Mouse (Mus musculus) activated CD4-positive, CD25-positive, alpha-beta regulatory T cell, adult 4 months (primary cell): ENCODE results near the gene Ehbp1l1. TPM values are rescaled to one million over a fixed set of nuclear protein-coding genes. Genes with fewer than 3 reads are reported as not detected.

Experiments used
- ATAC-seq: one replicate; pipeline ENCODE4 v1.8.0; 2017
- polyA plus RNA-seq, 2 experiments: library from polyadenylated mRNA; unstranded; fragments of 100-300 nt; shearing (Covaris generic); gene quantifications; one replicate each; pipeline ENCODE4 v1.2.1; 2017

The Ehbp1l1 gene
- polyA plus RNA-seq, 2 experiments from 2014 or later, result 16.5 to 26.4 TPM

GRCm38 (mm10) chr19:5731264-5731978 lies 5.3 kb upstream of the Ehbp1l1 start:
- ATAC-seq, result no peak

DNA sequence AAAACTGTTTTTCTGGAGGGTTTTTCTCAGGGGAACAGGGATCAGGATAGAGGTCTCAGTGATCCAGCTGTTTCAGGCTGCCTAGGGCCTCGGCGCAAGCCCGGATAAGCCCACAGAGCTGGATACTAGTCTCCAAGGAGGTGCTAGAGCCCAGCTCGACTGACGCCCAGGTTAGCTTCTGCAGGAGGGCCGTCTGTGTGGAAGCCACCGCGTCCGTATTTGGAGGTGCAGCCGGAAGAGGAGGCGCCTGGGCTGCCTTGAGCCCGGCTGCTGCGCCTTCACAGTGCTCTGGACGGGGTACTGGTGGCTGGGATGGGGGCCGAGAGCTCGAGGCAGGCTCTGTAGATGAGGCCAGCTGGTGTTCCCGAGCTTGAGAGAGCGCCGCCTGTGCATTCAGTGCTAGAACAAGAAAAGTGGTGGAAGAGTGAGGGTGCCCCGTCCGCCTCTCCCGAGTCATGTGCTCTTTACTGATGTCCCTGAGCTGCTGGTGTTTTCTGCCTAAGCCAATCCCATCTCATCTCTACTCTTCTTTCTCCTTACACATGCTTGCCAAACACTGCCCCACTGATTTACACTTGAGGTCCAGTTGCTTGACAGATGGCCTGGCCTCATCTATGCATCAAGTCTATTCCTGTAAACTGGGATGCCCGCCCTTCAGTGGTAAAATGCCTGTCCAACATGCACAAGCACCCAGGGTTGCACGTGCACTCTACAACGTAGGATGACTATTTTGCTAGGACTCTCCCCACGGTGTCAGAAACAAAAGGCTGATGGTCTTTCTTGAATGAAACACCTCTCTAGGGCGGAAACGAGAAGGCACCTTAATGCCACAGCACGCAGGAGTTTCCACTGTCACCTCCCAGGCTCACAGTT lies 4.4 kb upstream of the Ehbp1l1 start:
- ATAC-seq, result no peak

GRCm38 (mm10) chr19:5729444-5729815 lies 3.3 kb upstream of the Ehbp1l1 start, which contains the start of gene Fam89b:
Fam89b (minus strand) TSS chr19:5729653.
- ATAC-seq, result peak; percentile 30

DNA sequence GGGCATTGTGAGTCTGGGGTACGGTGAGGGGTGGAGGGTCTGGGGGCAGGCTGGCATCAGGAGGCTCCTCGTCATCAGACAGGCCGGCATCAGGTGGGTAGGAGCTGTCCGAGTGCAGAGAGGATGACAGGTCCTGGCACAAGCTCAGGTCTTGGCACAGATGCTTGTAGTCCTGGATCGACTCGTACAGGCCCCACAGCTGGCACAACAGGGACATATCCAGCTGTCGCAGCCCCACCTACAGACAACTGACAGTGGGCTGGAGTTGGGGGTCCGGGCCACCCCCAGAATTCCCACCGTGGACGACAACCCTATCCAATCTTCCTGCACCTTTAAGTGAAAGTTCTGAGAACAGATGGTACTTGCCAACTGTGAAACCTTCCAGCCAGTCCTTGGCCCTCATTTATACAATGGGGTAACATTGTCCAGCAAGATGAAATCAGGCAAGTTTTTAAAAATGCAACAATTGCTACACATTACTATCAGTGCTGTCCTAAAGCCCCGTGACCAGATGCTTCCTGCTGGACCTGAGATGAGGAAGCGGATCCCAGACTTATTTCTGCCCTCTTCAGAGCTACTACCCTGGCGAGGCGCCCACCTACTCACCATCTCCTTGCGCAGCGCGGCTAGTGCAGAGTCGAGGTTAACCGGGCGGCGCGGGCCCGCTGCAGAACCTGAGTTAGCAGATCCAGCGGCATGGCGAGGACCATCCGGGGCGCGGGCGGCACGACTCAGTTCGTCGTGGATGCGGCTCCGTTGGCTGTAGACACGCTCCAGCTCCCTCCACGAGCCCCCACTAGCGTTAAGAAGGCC lies 2.7 kb upstream of the Ehbp1l1 start:
- no peak for ATAC-seq

DNA sequence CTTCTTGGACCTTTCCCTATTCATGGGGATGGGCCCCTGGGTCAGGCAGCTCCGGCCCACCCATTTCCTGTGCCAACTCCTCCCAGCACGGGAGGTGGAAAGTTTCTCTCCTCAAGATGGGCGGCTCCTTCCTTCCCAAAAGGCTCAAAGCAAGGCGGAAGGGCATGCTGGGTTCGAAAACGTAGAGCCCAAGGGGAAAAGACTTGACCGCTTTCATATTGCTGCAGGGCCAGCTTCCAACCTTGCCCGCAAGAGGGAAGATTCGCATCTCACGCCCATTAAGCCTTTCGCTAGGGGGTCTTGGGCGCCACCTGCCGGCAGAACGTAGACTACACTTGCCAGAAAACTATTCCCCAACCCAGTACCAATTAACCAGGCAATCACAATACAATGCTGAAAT lies 1.6 kb upstream of the Ehbp1l1 start:
- ATAC-seq, result no peak

GRCm38 (mm10) chr19:5726961-5727578 lies 953 bp upstream of the Ehbp1l1 start:
- peak; percentile 74 for ATAC-seq

DNA sequence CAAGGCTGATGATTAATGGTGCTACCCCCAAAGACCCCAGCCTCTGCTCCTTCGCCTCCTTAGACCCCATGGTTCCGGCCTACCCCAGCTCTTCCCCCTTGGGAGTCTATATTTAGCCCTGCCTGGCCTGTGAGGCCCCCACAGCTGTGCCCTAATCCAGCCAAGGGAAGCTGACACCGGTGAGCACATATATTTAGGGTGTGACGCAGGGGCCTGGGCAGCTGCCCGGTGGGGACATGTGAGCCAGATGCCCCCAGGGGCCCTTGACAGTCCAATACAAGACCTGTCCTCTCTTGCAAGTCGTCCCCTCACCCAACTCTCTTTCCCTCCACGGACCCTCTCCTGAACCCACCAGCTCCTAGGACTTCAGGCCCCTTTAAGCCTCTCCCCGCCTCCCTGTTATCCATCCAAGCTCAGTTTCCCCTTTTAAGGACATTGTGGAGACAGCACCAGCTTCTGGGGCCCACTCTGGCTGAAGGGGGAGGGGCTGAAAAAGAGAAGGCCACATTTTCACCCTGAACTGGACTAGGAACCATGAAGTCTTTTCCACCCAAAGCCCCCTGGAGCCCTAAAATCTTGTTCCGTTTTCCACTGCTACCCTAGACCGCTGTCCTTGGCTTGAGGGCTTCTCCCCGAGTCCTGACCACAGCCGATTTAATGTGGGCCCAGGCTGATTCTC lies 949 bp downstream of the Ehbp1l1 start:
- no peak for ATAC-seq

DNA sequence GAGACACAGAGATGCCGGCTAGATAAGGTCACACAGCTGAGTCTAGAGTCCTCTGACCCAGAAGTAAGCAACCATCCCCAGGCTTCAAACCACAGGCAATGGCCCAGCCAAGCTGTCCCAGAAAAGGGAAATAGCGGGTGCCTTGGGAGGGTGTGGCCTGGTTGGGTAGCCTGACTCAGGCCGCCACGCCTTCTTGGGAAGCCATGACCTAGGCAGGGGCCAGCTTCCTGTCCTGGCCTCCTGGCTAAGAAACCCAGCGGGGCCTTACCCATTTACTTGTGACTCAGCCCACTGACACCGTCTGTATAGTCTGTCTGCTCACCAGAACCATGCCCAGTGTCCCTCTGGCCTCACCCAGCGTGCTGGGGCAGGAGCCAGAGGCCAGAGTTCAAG lies 1.6 kb downstream of the Ehbp1l1 start:
- no peak for ATAC-seq

- ATAC-seq, result no peak
Observed at GRCm38 (mm10) chr19:5723934-5724548, 2.1 kb downstream of the Ehbp1l1 start.

DNA sequence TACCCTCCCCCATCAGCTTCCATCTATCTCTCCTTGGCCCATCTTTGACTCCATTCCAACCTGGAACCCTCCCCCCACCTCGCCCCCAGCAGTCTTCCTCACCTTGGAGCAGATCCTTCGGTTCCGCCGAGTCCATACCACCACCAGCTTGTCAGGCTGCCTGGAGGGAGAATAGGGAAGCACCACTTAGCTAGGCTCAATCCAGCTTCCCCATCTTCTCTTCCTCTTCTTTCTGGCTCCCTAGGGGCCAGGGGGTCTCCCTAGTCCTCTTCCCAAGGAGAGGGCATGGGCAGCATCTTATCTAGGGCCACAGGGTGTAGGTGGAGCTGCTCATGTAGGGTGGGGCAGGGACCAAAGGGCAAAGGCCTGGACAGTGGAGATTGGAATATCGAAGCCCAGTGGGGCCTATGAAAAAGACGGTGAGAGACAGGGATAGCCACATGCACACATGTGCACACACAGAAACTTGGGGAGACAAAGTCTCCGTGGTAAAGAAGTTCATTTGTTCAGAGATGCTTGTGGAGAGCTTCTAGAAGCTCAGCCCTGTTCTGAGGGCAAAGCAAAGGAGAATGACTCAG lies 3.2 kb downstream of the Ehbp1l1 start:
- no peak for ATAC-seq

DNA sequence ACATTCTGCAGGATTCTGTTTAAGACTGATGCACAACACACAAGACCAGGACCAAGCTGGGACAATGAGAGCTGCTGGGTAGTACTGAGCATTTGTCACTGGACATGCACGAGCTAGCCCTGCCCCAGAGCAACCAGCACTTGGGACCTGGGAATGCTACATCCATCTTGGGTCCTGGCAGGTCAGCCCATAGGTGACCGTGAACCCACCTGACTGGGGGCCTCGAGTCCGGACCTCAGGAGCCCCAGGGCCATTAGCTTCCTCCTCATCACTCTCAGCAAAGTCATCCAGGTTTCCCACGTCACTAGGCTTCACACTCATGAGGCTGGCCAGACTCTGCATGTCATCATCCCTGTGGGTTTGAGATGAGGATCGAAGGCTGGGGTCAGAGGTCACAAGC lies 4.9 kb downstream of the Ehbp1l1 start:
- no peak for ATAC-seq

DNA sequence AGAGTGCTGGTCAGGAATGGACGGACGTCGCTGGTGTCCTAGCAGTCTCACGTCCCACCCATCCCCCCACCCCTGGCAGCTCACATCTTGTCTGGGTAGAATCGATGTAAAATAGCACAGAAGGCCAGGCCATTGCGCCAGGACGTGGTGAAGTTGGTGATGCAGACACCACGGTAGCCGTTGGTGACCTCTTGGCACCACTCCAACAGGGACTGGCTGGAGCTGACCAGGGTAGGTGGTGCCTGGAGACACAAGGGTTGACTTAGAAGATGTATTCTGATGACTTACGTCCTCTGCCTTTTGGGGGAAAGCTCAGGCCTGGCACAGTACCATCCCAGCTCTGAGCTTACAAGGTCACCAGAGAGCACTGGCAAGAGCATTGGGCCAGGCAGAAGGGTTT lies 9.2 kb downstream of the Ehbp1l1 start:
- ATAC-seq, result no peak

DNA sequence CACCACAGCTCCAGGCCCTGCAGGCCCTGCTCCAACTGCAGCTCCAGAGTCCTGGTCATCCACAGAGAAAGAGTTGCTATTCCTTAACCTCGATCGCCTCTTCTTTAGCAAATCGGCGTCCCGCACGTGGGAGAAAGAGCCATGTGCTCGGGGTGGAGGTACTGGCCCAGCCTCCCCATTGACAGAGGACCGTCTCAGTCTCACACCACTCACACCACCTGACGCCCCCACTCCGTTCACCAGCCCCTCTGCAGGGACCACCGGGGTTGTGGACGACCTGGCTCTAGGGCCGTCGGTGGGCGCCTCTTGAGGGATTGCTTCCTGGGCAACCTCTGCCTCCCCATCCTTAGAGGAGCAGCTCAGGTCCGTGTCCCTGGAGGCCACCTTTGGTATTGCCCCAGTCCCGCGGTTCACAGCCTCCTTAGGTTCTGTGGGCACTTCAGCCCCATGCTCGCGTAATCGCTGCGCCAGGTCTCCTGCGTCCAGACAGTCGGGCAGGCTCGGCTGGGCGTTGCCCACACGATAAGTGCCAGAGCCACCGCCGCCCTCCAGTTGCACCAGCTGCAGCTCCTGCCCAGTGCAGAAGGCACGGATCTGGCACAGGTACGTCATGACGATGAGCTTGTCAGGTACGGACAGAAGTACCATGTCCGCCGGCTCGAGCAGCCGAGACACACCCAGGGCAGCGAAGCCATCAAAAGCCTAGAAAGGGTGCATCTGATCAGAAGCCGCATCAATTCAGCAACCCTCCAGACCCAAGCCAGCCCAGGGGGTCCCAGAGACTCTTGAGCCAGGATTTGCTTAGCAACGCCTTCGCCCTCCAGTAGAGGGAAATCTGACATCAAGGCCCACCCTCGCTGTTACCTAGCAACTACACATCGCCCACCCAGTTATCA lies 10.1 kb downstream of the Ehbp1l1 start:
- ATAC-seq, result no peak

DNA sequence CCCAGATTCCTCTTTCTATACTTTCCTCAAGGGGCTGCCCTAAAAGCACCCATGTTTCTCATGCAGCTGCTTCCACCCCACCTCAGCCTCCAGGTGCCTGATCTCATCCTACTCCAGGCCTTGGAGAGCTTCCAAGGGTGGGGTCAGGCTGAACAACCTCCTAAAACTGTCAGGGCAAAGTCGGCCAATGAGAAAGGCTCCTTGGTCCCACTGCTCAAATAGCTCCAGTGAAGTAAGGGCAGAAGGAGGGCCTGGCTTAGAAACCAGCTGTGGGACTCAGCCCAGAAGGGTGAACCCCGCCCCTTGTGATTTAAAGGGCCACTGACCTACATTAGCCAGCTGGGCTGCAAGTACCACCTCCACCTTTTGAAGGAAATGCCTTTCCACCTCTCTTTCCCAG lies 12.4 kb downstream of the Ehbp1l1 start:
- no peak for ATAC-seq

GRCm38 (mm10) chr19:5713255-5713654 lies 12.9 kb downstream of the Ehbp1l1 start:
- no peak for ATAC-seq

DNA sequence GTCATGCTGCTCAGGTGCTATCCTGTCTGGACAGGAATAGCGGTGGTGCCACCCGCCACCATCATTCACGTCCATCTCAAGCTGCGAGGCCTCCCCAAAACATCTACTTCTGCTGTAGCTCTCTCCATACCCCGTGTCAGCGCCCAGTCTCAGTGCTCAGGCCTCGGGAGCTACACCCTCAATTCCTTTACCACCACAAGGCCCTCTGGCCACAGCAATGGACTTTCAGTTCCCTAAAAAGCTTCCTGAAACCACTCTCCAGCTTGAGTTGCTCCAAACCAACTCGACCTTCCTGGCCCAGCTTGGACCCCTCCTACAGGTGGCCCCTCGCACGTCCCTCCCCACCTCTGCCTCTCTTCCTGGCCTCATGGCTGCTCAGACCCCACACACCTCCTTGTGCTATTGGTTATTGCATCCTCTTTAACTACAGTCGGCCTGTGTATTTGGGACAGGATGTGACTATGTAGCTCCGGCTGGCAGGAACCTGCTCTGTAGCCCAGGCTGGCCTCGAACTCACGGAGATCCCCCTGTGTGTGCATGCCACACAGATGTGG lies 14.1 kb downstream of the Ehbp1l1 start:
- no peak for ATAC-seq

DNA sequence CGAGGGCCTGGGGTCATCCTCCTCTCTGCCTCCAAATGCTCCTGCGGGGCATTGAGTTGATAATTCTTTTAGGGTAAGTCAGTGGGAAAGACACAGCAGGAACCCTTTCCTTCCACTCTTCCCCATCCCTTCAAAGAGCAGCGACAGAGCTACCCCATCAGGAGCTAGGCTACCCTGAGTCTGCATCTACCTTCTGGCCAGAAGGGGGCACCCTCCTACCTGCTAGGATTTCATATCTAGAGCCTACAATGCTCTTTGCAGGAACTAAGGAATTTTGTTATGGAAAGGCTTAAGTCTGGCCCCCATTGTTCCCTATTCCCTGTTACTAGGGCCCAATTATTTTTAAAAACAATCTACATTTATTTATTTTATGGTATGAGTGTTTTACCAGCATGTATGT lies 14.9 kb downstream of the Ehbp1l1 start:
- no peak for ATAC-seq

DNA sequence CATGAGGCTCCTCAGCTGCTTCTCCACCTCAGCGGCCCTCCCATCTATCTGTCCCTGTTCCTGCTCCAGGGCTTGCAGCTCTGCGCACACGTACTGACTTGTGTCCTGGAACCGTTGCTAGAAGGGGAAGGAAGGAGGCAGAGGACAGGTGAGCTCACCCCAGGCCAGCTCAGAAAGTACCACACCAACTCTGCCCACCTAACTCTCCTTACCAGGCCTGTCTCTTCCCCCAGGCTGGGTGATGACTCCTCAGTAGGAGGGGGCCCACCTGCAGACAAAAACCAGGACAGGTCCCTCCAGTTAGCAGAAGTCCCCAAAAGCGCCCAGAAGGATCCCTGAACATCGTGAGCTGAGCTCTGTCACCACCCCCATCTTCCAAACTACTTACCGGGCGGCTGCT lies 15.5 kb downstream of the Ehbp1l1 start:
- no peak for ATAC-seq

GRCm38 (mm10) chr19:5710068-5710467 lies 16.0 kb downstream of the Ehbp1l1 start:
- ATAC-seq, result no peak
